Mouse (Mus musculus) sigmoid colon, adult 10 weeks (tissue): ENCODE data around the gene Gm3409. TPM values are rescaled to one million over a fixed set of nuclear protein-coding genes. Genes with fewer than 3 reads are reported as not detected.

Experiments
- polyA plus RNA-seq: library from polyadenylated mRNA; stranded (reverse); fragments of 350-450 nt; fragmentation: Illumina TruSeq; extraction: RNeasy Lipid Tissue Mini Kit (QIAGEN cat#74804); gene quantifications from one replicate; pipeline ENCODE4 v1.2.3, GENCODE M21; 2014; ENCODE audit warnings: low read depth, low replicate concordance

Gm3409 gene
- not detected for polyA plus RNA-seq

GRCm38 (mm10) chr5:146537347-146537746, at the start of gene Gm3409:
Gene Gm3409 (plus strand): TSS chr5:146537647.

GRCm38 (mm10) chr5:146491063-146491462, 46.4 kb upstream of the Gm3409 start, which contains the start of gene Gm6370:
Gene Gm6370 (plus strand): TSS chr5:146491363.

GRCm38 (mm10) chr5:146502099-146502498, 35.3 kb upstream of the Gm3409 start, which contains the start of gene 4930449I24Rik:
Gene 4930449I24Rik (plus strand): TSS chr5:146502399.

GRCm38 (mm10) chr5:146513823-146514222, 23.6 kb upstream of the Gm3409 start, which contains the start of gene Gm3402:
Gene Gm3402 (plus strand): TSS chr5:146514123.

GRCm38 (mm10) chr5:146525501-146525900, 11.9 kb upstream of the Gm3409 start, which contains the start of gene Gm3404:
Gene Gm3404 (plus strand): TSS chr5:146525801.

GRCm38 (mm10) chr5:146555836-146556235, 18.4 kb downstream of the Gm3409 start, which contains the start of gene Gm3415:
Gene Gm3415 (plus strand): TSS chr5:146556136.

GRCm38 (mm10) chr5:146584478-146585306, 47.2 kb downstream of the Gm3409 start, which contains the start of gene Gpr12:
Gene Gpr12 (minus strand): TSS chr5:146585239.

Other genes starting within 250 kb of the Gm3409 start
- 5.1 TPM for gene Wasf3, start 152.7 kb upstream of the Gm3409 start, polyA plus RNA-seq
- gene Gm6408, start 55.7 kb upstream of the Gm3409 start, polyA plus RNA-seq = not detected
- not detected for gene Gm6370, start 46.3 kb upstream of the Gm3409 start, polyA plus RNA-seq
- not detected for gene 4930449I24Rik, start 35.2 kb upstream of the Gm3409 start, polyA plus RNA-seq
- not detected for gene Gm3402, start 23.5 kb upstream of the Gm3409 start, polyA plus RNA-seq
- gene Gm3404, start 11.8 kb upstream of the Gm3409 start, polyA plus RNA-seq = not detected
- not detected for gene Gm3415, start 18.5 kb downstream of the Gm3409 start, polyA plus RNA-seq
- not detected for gene Gpr12, start 47.6 kb downstream of the Gm3409 start, polyA plus RNA-seq